Comparison of ENCODE assay signal across 18 mouse cellular contexts in genomic region chr19:18608975-18609374, GRCm38 (mm10). TPM values are rescaled to one million over a fixed set of nuclear protein-coding genes. Genes with fewer than 3 reads are reported as not detected.
DNase-seq lines count a peak whose midpoint lies in the region; ATAC-seq lines count a peak whose summit lies in the region.
"Had no signal": no experiment of that assay in that cellular context is flagged by ENCODE, and none has a peak within 500 bp of the region (broad histone marks: within the 10 kb centered on the region; RNA-seq: fewer than 3 reads in every experiment).

No protein-coding gene starts in this region.

- H3K9ac ChIP-seq in kidney, embryonic 16.5 days (replicated peaks; ENCODE audit: low read length) = no peak overlapping the region
- H3K9ac ChIP-seq: embryonic facial prominence, embryonic 12.5 days had no signal

- 21% methylated on average over 6 of the region's 6 CpGs for WGBS in kidney, embryonic 16.5 days

- ATAC-seq in kidney, embryonic 16.5 days (ENCODE audit: low FRiP score, low TSS enrichment) = peak; percentile 39; the same call in 1 of the 2 replicates
- ATAC-seq: hindbrain, postnatal 0 days; midbrain, embryonic 16.5 days had no signal

- peak; percentile 69 for DNase-seq in adrenal gland, adult 2 months
- DNase-seq in adrenal gland, postnatal 4 days (ENCODE audit: low spot score in 2 of 2) = no peak
- no peak for DNase-seq in kidney, postnatal 36 days
- DNase-seq in adrenal gland, adult 8-10 months = peak; percentile 57
- peak; percentile 29 for DNase-seq in embryo, embryonic 9.5 days (ENCODE audit: extremely low spot score)
- DNase-seq in ovary, postnatal 14 days (ENCODE audit: low spot score) = no peak
- DNase-seq in lung, postnatal 14 days = no peak
- DNase-seq: cerebellum, adult 9-10 months; kidney, adult 2 months; left cerebral cortex, postnatal 4 days; lung, adult 18-20 months; thymus, postnatal 36 days had no signal

- no peaks in the 10 kb centered on the region for H3K9me3 ChIP-seq in kidney, embryonic 16.5 days (ENCODE audit: low read length)
- H3K9me3 ChIP-seq: embryonic facial prominence, embryonic 12.5 days had no signal

- no peaks in the 10 kb centered on the region for H3K36me3 ChIP-seq in kidney, embryonic 16.5 days (ENCODE audit: insufficient read depth, low read length)
- H3K36me3 ChIP-seq: embryonic facial prominence, embryonic 12.5 days had no signal

- no peak overlapping the region for H3K4me2 ChIP-seq in kidney, embryonic 16.5 days (replicated peaks; ENCODE audit: low read depth, low read length)
- H3K4me2 ChIP-seq: embryonic facial prominence, embryonic 12.5 days; heart, embryonic 11.5 days had no signal

- H3K27me3 ChIP-seq in kidney, embryonic 16.5 days (ENCODE audit: insufficient read depth, low read length) = no peaks in the 10 kb centered on the region
- H3K27me3 ChIP-seq: embryonic facial prominence, embryonic 12.5 days had no signal

- H3K4me3 ChIP-seq in kidney, embryonic 16.5 days (ENCODE audit: low read length) = no peak overlapping the region
- H3K4me3 ChIP-seq: embryonic facial prominence, embryonic 12.5 days had no signal

- H3K27ac ChIP-seq in kidney, embryonic 16.5 days (ENCODE audit: low read length) = no peak overlapping the region; the same call in 1 of the 2 replicates
- H3K27ac ChIP-seq: embryonic facial prominence, embryonic 12.5 days; hindbrain, postnatal 0 days; macrophage had no signal

- H3K4me1 ChIP-seq in kidney, embryonic 16.5 days (ENCODE audit: insufficient read depth, low read length) = peaks cover 26% of the 10 kb centered on the region

RNA-seq across cellular contexts. Expression of gene Ostf1, which starts 22.6 kb away (rescaled TPM):
- total RNA-seq in adrenal gland, adult 2 months (2021) = 100 to 1,000 TPM; 108 to 122 TPM
- polyA plus RNA-seq in adrenal gland, adult 2 months (2012; rRNA removed) = 61.1 and 95.4 TPM in 2 replicates
- 10 to 100 TPM; 76.7 to 76.9 TPM for total RNA-seq in adrenal gland, postnatal 4 days (2021)
- 136 and 150 TPM in 2 replicates for polyA plus RNA-seq in kidney, embryonic 16.5 days (2015; fragmentation: Nextera tagmentation; extraction: Ambion mirVana)
- total RNA-seq in adrenal gland, adult 8-10 months (2022) = 100 to 1,000 TPM; 100 to 119 (median 114) TPM

RNA-seq across cellular contexts. Expression of gene Nmrk1, which starts 22.8 kb away (rescaled TPM):
- total RNA-seq in adrenal gland, adult 2 months (2021) = 10 to 100 TPM in 1 of 2 experiments, 1 to 10 TPM in 1; 9.5 to 11.9 TPM
- 3.2 and 4.7 TPM in 2 replicates for polyA plus RNA-seq in adrenal gland, adult 2 months (2012; rRNA removed)
- total RNA-seq in adrenal gland, postnatal 4 days (2021) = 10 to 100 TPM; 14.5 to 17.7 TPM
- polyA plus RNA-seq in kidney, embryonic 16.5 days (2015; fragmentation: Nextera tagmentation; extraction: Ambion mirVana) = 28.6 and 29.2 TPM in 2 replicates
- 10 to 100 TPM in 3 of 4 experiments, 1 to 10 TPM in 1; 9.3 to 32.3 (median 16.8) TPM for total RNA-seq in adrenal gland, adult 8-10 months (2022)

Comparison
In these comparisons a context has a peak if more than half of its experiments do, and no peak if none do; other contexts are left out.
1. DNase-seq: peak in adrenal gland, adult 2 months (single experiment), adrenal gland, adult 8-10 months (single experiment) and embryo, embryonic 9.5 days (single experiment); none in adrenal gland, postnatal 4 days (0 of 2), kidney, postnatal 36 days (0 of 2), ovary, postnatal 14 days (single experiment) and lung, postnatal 14 days (single experiment).